Mouse (Mus musculus) lung, adult 2 months (tissue): ENCODE measurements at regions not wholly inside any gene's neighbourhood (a gene's known extent, or its start where the extent isn't known, plus 50 kb on each side); places are given as distances from the start of the nearest gene placed in this dataset.

Source experiments
- CTCF ChIP-seq: fragments of 200-500 bp; IDR thresholded peaks from 2 replicates; pipeline ENCODE4 v1.5.1; 2011; ENCODE audit warnings: mild to moderate bottlenecking, low read length, control low read depth; ENCODE audit not compliant: insufficient read depth
- POLR2A ChIP-seq: fragments of 200-500 bp; IDR thresholded peaks from 2 replicates; pipeline ENCODE4 v1.6.1; 2011; ENCODE audit warnings: low read depth, mild to moderate bottlenecking, control low read depth, low read length, borderline replicate concordance; ENCODE audit errors: extremely low read depth

GRCm38 (mm10) chr2:149493280-149493988 lies 88.6 kb downstream of the Cst10 start:
- no peak for TF ChIP-seq CTCF
- no peak for TF ChIP-seq POLR2A
